Mouse (Mus musculus) brown adipose tissue, adult 24 weeks (tissue): ENCODE measurements around the gene Psmb11. TPM values are rescaled to one million over a fixed set of nuclear protein-coding genes. Genes with fewer than 3 reads are reported as not detected.

ENCODE experiments used
- H3K27ac ChIP-seq: fragments of 200-500 bp; replicated peaks from 2 replicates; pipeline ENCODE4 v1.5.1; 2012; ENCODE audit warnings: low read depth, mild to moderate bottlenecking, low read length
- H3K4me1 ChIP-seq: fragments of 200-500 bp; 2 replicates; pipeline ENCODE4 v1.6.1; 2012; ENCODE audit warnings: low read length, mixed read lengths; ENCODE audit not compliant: control insufficient read depth, insufficient read depth, insufficient read length
- H3K4me3 ChIP-seq: fragments of 200-500 bp; 2 replicates; pipeline ENCODE4 v1.5.1; 2012; ENCODE audit warnings: low read depth, mild to moderate bottlenecking, low read length, moderate library complexity; ENCODE audit not compliant: insufficient read depth
- polyA plus RNA-seq: library from polyadenylated mRNA; stranded (reverse); fragments of >200 nt; gene quantifications from 2 replicates; pipeline ENCODE4 v1.2.4, GENCODE M21; 2012; ENCODE audit not compliant: missing spikeins, insufficient read depth, insufficient read length

Gene Psmb11
- polyA plus RNA-seq, 1 experiment: not detected

DNA sequence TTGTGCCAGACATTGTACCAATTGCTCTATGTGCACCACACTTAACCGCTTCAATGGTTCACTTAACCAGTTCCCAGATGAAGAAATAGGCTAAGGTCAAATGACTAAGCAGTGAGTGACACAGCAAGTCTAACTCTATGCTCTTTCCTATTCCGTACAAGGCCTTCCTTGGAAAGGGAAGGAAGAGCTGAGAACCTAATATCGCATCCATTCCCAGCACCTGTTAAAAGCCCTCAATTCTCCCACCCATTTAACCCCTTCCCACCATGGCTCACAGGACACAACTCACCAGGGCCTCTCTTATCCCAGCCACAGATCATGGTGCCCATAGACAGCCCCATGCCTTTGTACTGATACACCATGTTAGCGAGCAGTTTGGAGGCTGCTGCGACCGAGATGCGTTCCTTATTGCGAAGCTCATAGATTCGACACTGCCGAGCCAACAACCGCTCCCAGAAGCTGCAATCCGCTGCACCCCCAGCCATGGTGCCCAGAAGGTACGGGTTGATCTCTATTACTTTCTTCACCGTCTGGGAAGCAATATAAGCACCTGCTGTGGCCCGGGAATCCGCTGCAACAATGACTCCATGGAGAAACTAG, 4.9 kb upstream of the Psmb11 start:
- Histone ChIP-seq H3K27ac (no peak overlapping the region), H3K4me3 (no peak overlapping the region), H3K4me1 (peaks cover 7% of the 10 kb centered on the region; the same call in 1 of the 2 replicates)

- peaks cover 7% of the 10 kb centered on the region; the same call in 1 of the 2 replicates for H3K4me1 ChIP-seq
- peak overlapping the region; percentile 97 for H3K4me3 ChIP-seq
- 0 out of 2 replicates have a peak overlapping the region, but pooled peaks have one; percentile 20 for H3K27ac ChIP-seq
Observed at GRCm38 (mm10) chr14:54617152-54617896, 3.9 kb upstream of the Psmb11 start.

DNA sequence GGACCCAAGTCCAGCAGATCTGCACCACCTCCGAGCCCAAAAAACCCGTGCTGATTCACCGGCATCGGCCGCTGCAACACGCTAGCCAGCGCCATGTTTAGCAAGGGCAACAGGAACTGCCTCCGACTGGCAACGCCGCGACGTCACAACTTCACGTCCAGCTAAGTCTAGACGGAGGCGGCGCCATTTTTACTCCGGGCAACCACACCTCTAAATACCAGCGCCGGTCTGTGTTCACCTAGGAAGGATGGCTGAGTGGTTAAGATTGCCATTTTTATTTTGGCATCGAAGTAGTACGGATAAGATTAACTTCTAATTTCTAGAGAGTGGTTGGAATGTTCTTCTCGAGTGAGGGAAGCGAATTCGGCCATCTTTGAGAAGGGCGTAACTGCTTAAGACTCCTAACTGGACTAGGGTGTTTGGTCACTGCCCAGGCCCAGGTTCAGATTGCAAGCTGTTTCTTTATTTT, 3.3 kb upstream of the Psmb11 start, which contains the start of gene Psmb5:
TSS of gene Psmb5 (minus strand) at position 126 of the 469 bp plus-strand sequence.
- Histone ChIP-seq H3K4me1 (peaks cover 7% of the 10 kb centered on the region; the same call in 1 of the 2 replicates), H3K27ac (peak within 1 kb of the TSS; percentile 87), H3K4me3 (peak within 1 kb of the TSS; percentile 97)

DNA sequence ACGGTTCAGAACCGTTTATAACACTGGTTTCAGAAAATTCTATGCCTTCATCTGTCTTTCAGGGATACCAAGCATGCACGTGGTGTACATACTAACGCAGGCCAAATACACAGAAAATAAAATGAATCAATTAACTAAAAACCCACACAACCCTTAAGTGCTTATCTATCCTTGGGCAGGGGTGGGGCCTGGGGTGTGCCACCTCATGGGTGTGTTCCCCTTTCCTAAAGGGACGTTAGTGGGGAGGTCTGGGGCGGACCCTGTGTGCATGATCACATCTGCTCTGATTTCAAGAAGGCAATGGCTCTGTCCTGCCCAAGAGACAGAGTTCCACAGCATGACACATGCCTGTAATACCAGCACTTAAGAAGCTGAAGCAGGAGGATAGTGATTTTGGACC, 2.1 kb downstream of the Psmb11 start:
- Histone ChIP-seq H3K27ac (no peak overlapping the region), H3K4me1 (no peaks in the 10 kb centered on the region; the same call in 1 of the 2 replicates), H3K4me3 (no peak overlapping the region)

GRCm38 (mm10) chr14:54624976-54625375, 3.7 kb downstream of the Psmb11 start:
- Histone ChIP-seq H3K4me1 (no peaks in the 10 kb centered on the region; the same call in 1 of the 2 replicates), H3K4me3 (no peak overlapping the region), H3K27ac (no peak overlapping the region)

- no peak overlapping the region for H3K27ac ChIP-seq
- no peak overlapping the region for H3K4me3 ChIP-seq
- H3K4me1 ChIP-seq: no peaks in the 10 kb centered on the region; the same call in 1 of the 2 replicates
Observed at GRCm38 (mm10) chr14:54628103-54628502, 6.9 kb downstream of the Psmb11 start.

DNA sequence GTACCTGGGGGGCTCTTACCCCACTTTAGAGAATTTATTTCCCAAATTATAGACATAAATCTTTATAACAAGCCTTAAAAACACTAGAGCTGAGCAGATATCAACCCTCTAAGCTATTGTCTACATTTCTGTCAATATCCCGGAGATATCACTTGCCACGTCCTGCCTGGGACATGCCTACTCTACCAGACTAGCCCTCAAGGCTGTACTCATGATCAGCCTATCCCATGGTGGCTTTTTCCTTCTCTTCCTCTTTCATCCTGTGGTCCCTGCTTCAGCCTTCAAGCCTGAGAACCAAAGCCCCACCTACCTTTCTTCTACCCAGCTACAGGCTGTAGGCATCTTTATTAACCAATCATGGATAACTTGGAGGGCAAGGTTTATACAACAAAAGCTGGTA, 8.6 kb downstream of the Psmb11 start:
- H3K4me3 ChIP-seq: no peak overlapping the region
- H3K4me1 ChIP-seq: no peaks in the 10 kb centered on the region; the same call in 1 of the 2 replicates
- H3K27ac ChIP-seq: no peak overlapping the region

GRCm38 (mm10) chr14:54630583-54631239, 9.5 kb downstream of the Psmb11 start:
- H3K4me1 ChIP-seq: no peaks in the 10 kb centered on the region
- H3K4me3 ChIP-seq: no peak overlapping the region
- no peak overlapping the region for H3K27ac ChIP-seq

- Histone ChIP-seq H3K4me1 (no peaks in the 10 kb centered on the region), H3K4me3 (no peak overlapping the region), H3K27ac (no peak overlapping the region)
Observed at GRCm38 (mm10) chr14:54631240-54631599, 10.0 kb downstream of the Psmb11 start.

GRCm38 (mm10) chr14:54632252-54632651, 11.0 kb downstream of the Psmb11 start:
- Histone ChIP-seq H3K27ac (no peak overlapping the region), H3K4me3 (no peak overlapping the region), H3K4me1 (no peaks in the 10 kb centered on the region)

DNA sequence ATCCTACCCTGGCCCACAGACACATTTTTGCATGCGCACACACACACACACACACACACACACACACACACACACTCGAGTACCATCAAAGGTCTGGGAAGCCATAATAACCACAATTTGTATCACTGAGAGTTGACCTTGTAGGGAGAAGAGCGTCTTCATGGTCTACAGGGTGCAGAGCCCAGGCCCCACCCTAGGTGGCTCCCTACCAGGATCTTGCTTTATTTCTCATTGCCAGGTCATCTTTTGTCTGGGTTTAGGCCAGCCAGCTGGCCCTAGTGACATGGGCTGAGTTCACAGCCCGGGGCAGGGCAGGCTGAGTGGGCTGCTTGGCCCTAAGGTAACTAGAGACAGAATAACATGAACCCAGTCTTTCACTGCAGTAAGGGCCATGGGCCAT, 12.9 kb downstream of the Psmb11 start:
- Histone ChIP-seq H3K4me1 (no peaks in the 10 kb centered on the region), H3K27ac (no peak overlapping the region), H3K4me3 (no peak overlapping the region)

- H3K4me1 ChIP-seq: no peaks in the 10 kb centered on the region
- H3K27ac ChIP-seq: no peak overlapping the region
- H3K4me3 ChIP-seq: no peak overlapping the region
Observed at GRCm38 (mm10) chr14:54636954-54637353, 15.7 kb downstream of the Psmb11 start.

DNA sequence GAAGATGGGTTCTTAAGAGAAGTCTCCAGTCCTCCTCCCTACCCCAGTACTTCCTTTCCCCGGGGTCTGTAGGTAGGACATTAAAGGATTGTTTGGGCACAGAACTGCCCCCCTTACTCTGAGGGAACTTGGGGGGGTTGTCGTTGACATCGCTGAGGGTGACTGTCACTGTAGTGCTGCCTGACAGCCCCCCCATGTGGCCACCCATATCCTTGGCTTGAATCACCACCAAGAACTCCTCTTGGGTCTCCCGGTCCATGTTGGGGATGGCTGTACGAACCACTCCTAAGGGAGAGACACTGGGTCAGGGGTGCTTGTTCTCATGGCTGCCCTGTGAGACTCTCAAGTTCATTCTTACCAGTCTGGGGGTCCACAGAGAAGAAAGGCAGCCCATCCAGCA, 17.0 kb downstream of the Psmb11 start:
- H3K27ac ChIP-seq: no peak overlapping the region
- H3K4me3 ChIP-seq: no peak overlapping the region
- no peaks in the 10 kb centered on the region for H3K4me1 ChIP-seq

GRCm38 (mm10) chr14:54640121-54640520, 18.9 kb downstream of the Psmb11 start:
- Histone ChIP-seq H3K4me3 (no peak overlapping the region), H3K27ac (no peak overlapping the region), H3K4me1 (no peaks in the 10 kb centered on the region)

DNA sequence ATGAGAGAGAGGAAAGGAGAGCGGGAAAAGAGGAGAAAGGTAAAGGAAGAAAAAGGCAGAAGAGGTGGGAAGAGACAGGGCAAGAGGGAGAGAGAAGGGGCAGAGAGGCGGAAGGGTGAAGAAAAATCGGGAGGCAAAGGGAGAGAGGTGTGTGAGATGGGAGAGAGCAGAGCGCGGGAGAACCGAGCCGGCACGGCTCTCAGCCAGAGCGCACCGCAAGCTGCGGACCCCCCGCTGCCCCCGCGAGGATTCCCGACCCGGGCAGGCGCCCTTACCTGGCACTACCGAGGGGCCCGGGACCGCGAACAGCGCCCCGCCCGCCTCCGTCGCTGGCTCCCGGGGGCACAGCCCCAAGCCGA, 19.7 kb downstream of the Psmb11 start, which contains the start of gene Gm17606:
TSS of gene Gm17606 (plus strand) at position 7 of the 359 bp plus-strand sequence.
- H3K4me1 ChIP-seq: no peaks in the 10 kb centered on the region
- H3K27ac ChIP-seq: no peak within 1 kb of the TSS
- H3K4me3 ChIP-seq: peak within 1 kb of the TSS; percentile 68
